In the genomic region with DNA sequence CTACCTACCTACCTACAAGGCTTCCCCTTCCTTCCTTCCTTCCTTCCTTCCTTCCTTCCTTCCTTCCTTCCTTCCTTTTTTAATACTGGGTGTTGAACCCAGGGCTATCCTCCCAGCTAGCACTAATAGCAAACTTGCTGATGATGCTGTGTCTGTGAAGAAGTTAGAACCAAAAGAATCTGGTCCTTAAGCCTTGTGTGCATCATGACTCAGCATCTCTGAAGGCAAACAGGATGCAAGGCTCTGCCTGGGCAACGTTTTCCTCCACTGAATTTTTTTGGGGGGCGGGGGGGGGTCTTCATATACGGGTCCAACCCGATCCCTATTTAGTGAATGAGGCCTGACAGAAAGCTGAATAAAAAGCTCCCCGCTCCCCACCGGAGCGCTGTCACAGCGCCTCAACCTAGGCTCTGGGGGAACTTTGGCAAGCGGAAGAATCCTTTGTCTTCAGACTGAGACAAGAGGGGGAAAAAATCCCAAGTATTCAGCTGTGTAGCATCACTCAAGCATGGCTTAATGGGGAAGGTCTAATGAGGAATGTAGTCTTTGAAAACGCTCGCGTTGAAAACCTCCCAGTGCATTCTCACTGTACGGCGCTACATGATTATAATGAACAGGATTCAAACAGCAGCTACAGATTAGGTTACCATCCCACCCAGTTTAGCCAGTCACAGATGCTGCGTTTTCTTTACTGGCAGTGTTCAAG, we compare ENCODE assay signal across 7 mouse cellular contexts. TPM values are rescaled to one million over a fixed set of nuclear protein-coding genes. Genes with fewer than 3 reads are reported as not detected.
DNase-seq lines count a peak whose midpoint lies in the region; ATAC-seq and TF ChIP-seq lines count a peak whose summit lies in the region.

No protein-coding gene starts in this region.

- no peaks in the 10 kb centered on the region for H3K36me3 ChIP-seq in ES-Bruce4 (ENCODE audit: control insufficient read depth, insufficient read depth, low read length, poor library complexity, severe bottlenecking)
- no peaks in the 10 kb centered on the region for H3K36me3 ChIP-seq in ES-E14 (ENCODE audit: control insufficient read depth, insufficient read depth, low read length, poor library complexity, severe bottlenecking)
- H3K36me3 ChIP-seq in forebrain, embryonic 16.5 days (ENCODE audit: control insufficient read depth, insufficient read depth): no peaks in the 10 kb centered on the region
- H3K36me3 ChIP-seq in midbrain, embryonic 10.5 days: peaks cover 5% of the 10 kb centered on the region

- no peaks in the 10 kb centered on the region; the same call in 1 of the 2 replicates for H3K9me3 ChIP-seq in ES-Bruce4 (replicated peaks; ENCODE audit: control insufficient read depth, insufficient read depth, low read length, poor library complexity, severe bottlenecking)
- H3K9me3 ChIP-seq in ES-E14 (ENCODE audit: control insufficient read depth, insufficient read depth, low read depth, low read length): no peaks in the 10 kb centered on the region
- H3K9me3 ChIP-seq in forebrain, embryonic 16.5 days (ENCODE audit: control insufficient read depth, low read length): peaks cover 2% of the 10 kb centered on the region; the same call in 1 of the 2 replicates
- 0 out of 2 replicates have a peak, but pooled peaks cover 7% of the 10 kb centered on the region for H3K9me3 ChIP-seq in midbrain, embryonic 10.5 days (replicated peaks)

- H3K4me1 ChIP-seq in ES-Bruce4 (ENCODE audit: control insufficient read depth, insufficient read depth, low read length) (peaks cover 2% of the 10 kb centered on the region), ES-E14 (ENCODE audit: control insufficient read depth in 2 of 2, insufficient read depth in 2 of 2, low read length in 2 of 2, poor library complexity in 1 of 2) (peaks cover 3 to 10% of the 10 kb centered on the region in 2 experiments; a peak in 3 of 4 replicates)
- H3K4me1 ChIP-seq in forebrain, embryonic 16.5 days (replicated peaks; ENCODE audit: control insufficient read depth, insufficient read depth, low read length): peaks cover 24% of the 10 kb centered on the region
- peaks cover 43% of the 10 kb centered on the region for H3K4me1 ChIP-seq in midbrain, embryonic 10.5 days

- no peak for TF ChIP-seq POLR2A in ES-Bruce4 (IDR thresholded peaks at IDR 0.05; ENCODE audit: insufficient read depth, low read length)

- no peak for TF ChIP-seq CTCF in ES-Bruce4 (IDR thresholded peaks at IDR 0.05; ENCODE audit: low read depth, low read length)

- no peak for TF ChIP-seq EP300 in ES-Bruce4 (IDR thresholded peaks at IDR 0.05; ENCODE audit: insufficient read depth, low read depth, low read length)

- H3K27ac ChIP-seq in ES-Bruce4 (ENCODE audit: insufficient read depth, low read length) (peak overlapping the region; percentile 66; the same call in 1 of the 2 replicates), ES-E14 (ENCODE audit: insufficient read depth, low read depth, low read length, poor library complexity, severe bottlenecking) (no peak overlapping the region)
- H3K27ac ChIP-seq in forebrain, embryonic 16.5 days (ENCODE audit: low read length): peak overlapping the region; percentile 58
- H3K27ac ChIP-seq in midbrain, embryonic 10.5 days (replicated peaks): peak overlapping the region; percentile 88

- peak overlapping the region; percentile 63 for H3K4me2 ChIP-seq in forebrain, embryonic 16.5 days (ENCODE audit: low read length)

- DNase-seq in ES-E14 (ENCODE audit: low read depth, low spot score): peak; percentile 37
- peak; percentile 60 for DNase-seq in midbrain, embryonic 10.5 days (ENCODE audit: low spot score)
- DNase-seq in urinary bladder, postnatal 10 days (ENCODE audit: low spot score): no peak
- DNase-seq in thymus, postnatal 14 days: no peak

- under 1% methylated on average over 15 of the region's 15 CpGs for WGBS in forebrain, embryonic 16.5 days
- WGBS in midbrain, embryonic 10.5 days: 1% methylated on average over 15 of the region's 15 CpGs

- no peak overlapping the region for H3K4me3 ChIP-seq in ES-Bruce4 (ENCODE audit: low read depth, low read length)
- H3K4me3 ChIP-seq in ES-E14 (ENCODE audit: insufficient read depth in 1 of 2, low read depth in 1 of 2, low read length in 2 of 2, poor library complexity in 1 of 2, severe bottlenecking in 1 of 2): peak overlapping the region in 1 of 2 experiments; percentile 9; a peak in 2 of 4 replicates
- peak overlapping the region; percentile 43 for H3K4me3 ChIP-seq in forebrain, embryonic 16.5 days (replicated peaks; ENCODE audit: low read length)
- peak overlapping the region; percentile 50 for H3K4me3 ChIP-seq in midbrain, embryonic 10.5 days

- H3K27me3 ChIP-seq in ES-Bruce4 (ENCODE audit: control insufficient read depth, insufficient read depth, low read length, poor library complexity, severe bottlenecking): no peaks in the 10 kb centered on the region
- no peaks in the 10 kb centered on the region for H3K27me3 ChIP-seq in forebrain, embryonic 16.5 days (replicated peaks; ENCODE audit: control insufficient read depth, insufficient read depth, low read length)
- H3K27me3 ChIP-seq in midbrain, embryonic 10.5 days (ENCODE audit: low read depth, poor library complexity, severe bottlenecking): no peaks in the 10 kb centered on the region

- peak; percentile 86 for ATAC-seq in forebrain, embryonic 16.5 days
- ATAC-seq in monocyte, adult 5-6 weeks (replicated peaks; ENCODE audit: insufficient number of reproducible peaks, low FRiP score, low TSS enrichment, poor library complexity, severe bottlenecking): no peak

- in situ Hi-C loops in ES-E14 (cut with MboI; ENCODE audit: low sequenced_read_pairs in 2 of 2, unreplicated experiment in 2 of 2): no loop called here

- peak overlapping the region; percentile 45; the same call in 1 of the 2 replicates for H3K9ac ChIP-seq in ES-Bruce4 (ENCODE audit: low read depth, poor library complexity, severe bottlenecking)
- no peak overlapping the region for H3K9ac ChIP-seq in ES-E14 (ENCODE audit: insufficient read depth, low read depth, low read length, poor library complexity, severe bottlenecking)
- peak overlapping the region; percentile 55 for H3K9ac ChIP-seq in forebrain, embryonic 16.5 days (replicated peaks; ENCODE audit: low read depth, low read length)

TF ChIP-seq in ES-E14, 5 proteins besides CTCF, POLR2A, EP300 and RAD21:
- TF ChIP-seq HCFC1 (IDR thresholded peaks at IDR 0.05; ENCODE audit: borderline replicate concordance, insufficient read depth, low read length) (no peak), MAFK (IDR thresholded peaks at IDR 0.05; ENCODE audit: insufficient read depth, low read depth, low read length) (peak; percentile 77; the same call in 1 of the 2 replicates)
TF ChIP-seq in ES-E14: peak in this region for 1.

RNA-seq across cellular contexts. Expression of gene Shroom3, which starts 15.0 kb away (rescaled TPM):
- polyA plus RNA-seq in ES-Bruce4 (2011; ENCODE audit: insufficient read depth, insufficient read length, low read depth, missing spikeins): 49.1 and 54.2 TPM in 2 replicates
- 33.5 and 34.1 TPM in 2 replicates for total RNA-seq in ES-E14 (2012; rRNA removed)
- 1.2 and 1.4 TPM in 2 replicates for polyA plus RNA-seq in forebrain, embryonic 16.5 days (2015; fragmentation: Nextera tagmentation; extraction: Ambion mirVana)
- polyA plus RNA-seq in midbrain, embryonic 10.5 days (2016; fragmentation: Nextera tagmentation; extraction: Ambion mirVana): 5.8 and 8.3 TPM in 2 replicates
- total RNA-seq in monocyte, adult 5-6 weeks (2017): not detected in 3 replicates

RNA-seq across cellular contexts. Expression of gene Ccdc158, which starts 23.2 kb away (rescaled TPM):
- polyA plus RNA-seq in ES-Bruce4 (2011; ENCODE audit: insufficient read depth, insufficient read length, low read depth, missing spikeins): 4.7 and 5.4 TPM in 2 replicates
- 0.94 and 0.95 TPM in 2 replicates for total RNA-seq in ES-E14 (2012; rRNA removed)
- polyA plus RNA-seq in forebrain, embryonic 16.5 days (2015; fragmentation: Nextera tagmentation; extraction: Ambion mirVana): 0.32 and 0.40 TPM in 2 replicates
- 0.85 and 0.89 TPM in 2 replicates for polyA plus RNA-seq in midbrain, embryonic 10.5 days (2016; fragmentation: Nextera tagmentation; extraction: Ambion mirVana)
- 1.5 to 6.4 TPM (median 2.9 TPM) in 3 replicates for total RNA-seq in monocyte, adult 5-6 weeks (2017)

Comparison
In these comparisons a context has a peak if more than half of its experiments do, and no peak if none do; other contexts are left out.
1. DNase-seq: peak in ES-E14 (single experiment) and midbrain, embryonic 10.5 days (single experiment); none in urinary bladder, postnatal 10 days (single experiment) and thymus, postnatal 14 days (single experiment).